Mouse (Mus musculus): ENCODE results near the gene Hnrnpab.

- TF ChIP-seq CTCF (IDR thresholded peaks at IDR 0.05; ENCODE audit: extremely low read depth, insufficient read depth, insufficient read length, insufficient replicate concordance) (no peak), POLR2A (IDR thresholded peaks at IDR 0.05; ENCODE audit: low read depth, low read length) (no peak)
Observed at GRCm38 (mm10) chr11:51590002-51590401, 16.6 kb downstream of the Hnrnpab start.

Data from spleen, adult 2 months (tissue).